In the genomic region with DNA sequence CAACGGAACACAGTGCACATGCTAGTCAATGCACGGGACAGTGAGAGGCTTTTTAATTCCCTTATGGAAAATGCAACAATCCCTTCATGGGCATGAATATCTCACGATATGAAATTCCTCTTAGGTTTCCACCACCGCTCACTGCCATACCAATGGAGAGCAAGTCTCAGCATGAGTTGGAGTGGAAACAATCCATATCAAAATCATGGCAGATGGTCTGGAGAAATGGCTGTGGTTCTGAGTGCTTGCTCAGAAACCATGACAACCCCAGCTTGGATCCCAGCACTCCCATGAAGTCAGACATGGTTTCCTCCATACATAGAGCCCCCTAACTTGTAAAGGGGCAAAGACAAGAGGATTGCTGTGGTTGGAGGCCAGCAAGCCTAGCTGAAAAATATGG, we compare ENCODE assay signal across 24 mouse cellular contexts. TPM values are rescaled to one million over a fixed set of nuclear protein-coding genes. Genes with fewer than 3 reads are reported as not detected.
DNase-seq lines count a peak whose midpoint lies in the region; ATAC-seq and TF ChIP-seq lines count a peak whose summit lies in the region.
"Had no signal": no experiment of that assay in that cellular context is flagged by ENCODE, and none has a peak within 500 bp of the region (broad histone marks: within the 10 kb centered on the region; RNA-seq: fewer than 3 reads in every experiment).

No protein-coding gene starts in this region.

- H3K4me1 ChIP-seq in midbrain, postnatal 0 days (ENCODE audit: insufficient read depth, low read length), result peaks cover 4% of the 10 kb centered on the region; the same call in 1 of the 2 replicates
- peaks cover 14% of the 10 kb centered on the region for H3K4me1 ChIP-seq in midbrain, embryonic 15.5 days

- no peaks in the 10 kb centered on the region for H3K27me3 ChIP-seq in midbrain, postnatal 0 days (ENCODE audit: insufficient read depth, low read length)
- H3K27me3 ChIP-seq in midbrain, embryonic 15.5 days (replicated peaks), result no peaks in the 10 kb centered on the region
- H3K27me3 ChIP-seq: hindbrain, embryonic 15.5 days had no signal

- DNase-seq in cerebellum, adult 11-12 months, result peak; percentile 32
- DNase-seq in cerebellum, postnatal 4 days (ENCODE audit: low spot score in 2 of 2), result no peak
- DNase-seq in midbrain, postnatal 0 days (ENCODE audit: low spot score), result peak; percentile 51
- DNase-seq in cerebellum, postnatal 14 days, result peak; percentile 27 to 44
- no peak for DNase-seq in right cerebral cortex, postnatal 36 days (ENCODE audit: low spot score in 2 of 2)
- DNase-seq in layer of hippocampus, postnatal 10 days (ENCODE audit: low spot score in 2 of 2), result no peak
- DNase-seq: adrenal gland, postnatal 10 days; gastrocnemius, adult 2 months; gastrocnemius, postnatal 25 days had no signal

- no peak overlapping the region for H3K27ac ChIP-seq in midbrain, postnatal 0 days (ENCODE audit: low read depth, low read length)
- H3K27ac ChIP-seq in midbrain, embryonic 15.5 days, result no peak overlapping the region
- H3K27ac ChIP-seq: embryonic facial prominence, embryonic 13.5 days; forebrain, embryonic 13.5 days; gastrocnemius, adult 2 months; hindbrain, embryonic 10.5 days; hindbrain, embryonic 15.5 days had no signal

- no peak overlapping the region for H3K4me2 ChIP-seq in midbrain, postnatal 0 days (ENCODE audit: low read depth, low read length, poor library complexity, severe bottlenecking)
- H3K4me2 ChIP-seq in midbrain, embryonic 15.5 days, result no peak overlapping the region
- H3K4me2 ChIP-seq: embryonic facial prominence, embryonic 13.5 days; forebrain, embryonic 13.5 days; heart, embryonic 12.5 days; hindbrain, embryonic 15.5 days had no signal

- ATAC-seq in midbrain, postnatal 0 days (ENCODE audit: low FRiP score), result no peak
- no peak for ATAC-seq in midbrain, embryonic 15.5 days (replicated peaks)
- ATAC-seq: forebrain, embryonic 13.5 days; inflammation-experienced regulatory T-cells, adult 6 months; intestine, postnatal 0 days had no signal

- no peaks in the 10 kb centered on the region for H3K36me3 ChIP-seq in midbrain, postnatal 0 days (ENCODE audit: insufficient read depth, low read length)
- no peaks in the 10 kb centered on the region for H3K36me3 ChIP-seq in midbrain, embryonic 15.5 days (replicated peaks)
- H3K36me3 ChIP-seq: embryonic facial prominence, embryonic 13.5 days; heart, embryonic 12.5 days; hindbrain, embryonic 10.5 days; hindbrain, embryonic 15.5 days had no signal

- H3K9me3 ChIP-seq in midbrain, postnatal 0 days (ENCODE audit: low read length), result no peaks in the 10 kb centered on the region
- H3K9me3 ChIP-seq in midbrain, embryonic 15.5 days, result no peaks in the 10 kb centered on the region
- H3K9me3 ChIP-seq: embryonic facial prominence, embryonic 13.5 days; forebrain, embryonic 13.5 days; hindbrain, embryonic 10.5 days; hindbrain, embryonic 15.5 days had no signal

- no peak overlapping the region for H3K9ac ChIP-seq in midbrain, postnatal 0 days (replicated peaks; ENCODE audit: low read length, poor library complexity, severe bottlenecking)
- no peak overlapping the region for H3K9ac ChIP-seq in midbrain, embryonic 15.5 days
- H3K9ac ChIP-seq: embryonic facial prominence, embryonic 13.5 days; forebrain, embryonic 13.5 days; heart, embryonic 12.5 days; hindbrain, embryonic 15.5 days had no signal

- no peak for TF ChIP-seq CTCF in midbrain, postnatal 0 days (IDR thresholded peaks at IDR 0.05)

- H3K4me3 ChIP-seq in midbrain, postnatal 0 days (ENCODE audit: low read depth, low read length), result no peak overlapping the region
- no peak overlapping the region for H3K4me3 ChIP-seq in midbrain, embryonic 15.5 days
- H3K4me3 ChIP-seq: embryonic facial prominence, embryonic 13.5 days; forebrain, embryonic 13.5 days; gastrocnemius, adult 2 months; heart, embryonic 12.5 days; hindbrain, embryonic 10.5 days; hindbrain, embryonic 15.5 days had no signal

- 89% methylated on average over 4 of the region's 4 CpGs for WGBS in midbrain, postnatal 0 days
- 87% methylated on average over 4 of the region's 4 CpGs for WGBS in midbrain, embryonic 15.5 days

RNA-seq across cellular contexts. Expression of gene Lamp5, which starts 3.6 kb away (rescaled TPM):
- total RNA-seq in midbrain, postnatal 0 days (2014; rRNA removed), result 3.7 and 8.2 TPM in 2 replicates
- polyA plus RNA-seq in midbrain, postnatal 0 days (2015; fragmentation: Nextera tagmentation; extraction: Ambion mirVana), result 4.6 and 7.1 TPM in 2 replicates
- polyA plus RNA-seq in midbrain, embryonic 15.5 days (2015; fragmentation: Nextera tagmentation; extraction: Ambion mirVana), result 7.1 TPM in 2 replicates
- 10 to 100 TPM; 15.2 to 19.0 TPM for total RNA-seq in layer of hippocampus, postnatal 10 days (2021)
- total RNA-seq: adrenal gland, postnatal 10 days; adrenal gland, postnatal 4 days; gastrocnemius, adult 2 months; gastrocnemius, postnatal 25 days; granulocyte monocyte progenitor cell, adult 5-6 weeks; heart, adult 8-10 months; heart, postnatal 25 days; MEL had no signal
- polyA plus RNA-seq: C2C12; heart, embryonic 16.5 days; inflammation-experienced regulatory T-cells, adult 6 months; intestine, postnatal 0 days had no signal

Comparison
In these comparisons a context has a peak if more than half of its experiments do, and no peak if none do; other contexts are left out.
1. DNase-seq: peak in cerebellum, adult 11-12 months (single experiment), midbrain, postnatal 0 days (single experiment) and cerebellum, postnatal 14 days (2 of 2); none in cerebellum, postnatal 4 days (0 of 2), right cerebral cortex, postnatal 36 days (0 of 2) and layer of hippocampus, postnatal 10 days (0 of 2).